In the genomic region with DNA sequence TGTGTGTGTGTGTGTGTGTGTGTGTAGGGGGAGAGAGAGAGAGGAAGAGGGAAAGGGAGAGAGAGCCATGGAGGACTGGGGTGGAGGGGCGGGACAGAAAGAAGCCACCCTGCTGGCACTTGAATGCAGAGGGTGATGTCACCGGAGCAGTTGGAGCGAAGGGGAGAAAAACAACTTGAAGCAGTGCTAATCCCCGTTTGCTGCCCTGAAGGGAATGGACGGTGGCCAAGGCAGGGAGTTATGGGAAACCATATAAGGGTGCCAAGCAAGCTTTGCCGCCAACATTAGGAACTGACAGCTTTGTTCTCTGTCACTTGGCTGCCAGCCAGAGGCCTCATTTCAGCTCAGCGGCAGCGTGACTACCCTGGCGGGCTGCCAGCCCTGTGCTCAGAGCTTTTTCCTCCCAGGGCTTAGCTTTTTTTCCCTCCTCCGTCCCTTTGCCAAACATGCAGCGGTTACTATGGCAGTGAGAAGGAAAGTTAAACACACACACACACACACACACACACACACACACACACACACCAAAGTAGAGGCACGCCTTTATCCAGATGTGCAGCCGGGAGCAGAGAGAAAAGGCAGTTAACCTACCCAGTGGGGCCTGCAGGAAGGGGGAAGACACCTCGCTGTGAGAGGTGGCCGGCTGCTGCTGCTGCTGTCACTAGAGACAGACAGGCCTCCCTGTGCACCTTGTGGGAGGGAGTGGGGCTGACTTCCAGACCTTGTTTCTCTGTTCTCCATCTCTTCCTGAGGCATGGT, we compare ENCODE assay signal across 8 mouse cellular contexts.
DNase-seq lines count a peak whose midpoint lies in the region; ATAC-seq and TF ChIP-seq lines count a peak whose summit lies in the region.

No protein-coding gene starts in this region.

- intact Hi-C loops in heart, postnatal 36 days (cut with DNase I), result loop anchor here (1.0 to 2.0 kb wide), 6 partner anchors 70 to 218 kb away; no protein-coding TSS in a partner anchor

- H3K9me3 ChIP-seq in ES-E14 (ENCODE audit: control insufficient read depth, insufficient read depth, low read depth, low read length), result no peaks in the 10 kb centered on the region
- no peaks in the 10 kb centered on the region for H3K9me3 ChIP-seq in forebrain, embryonic 16.5 days (ENCODE audit: control insufficient read depth, low read length)
- H3K9me3 ChIP-seq in lung, embryonic 14.5 days (ENCODE audit: low read depth, low read length), result no peaks in the 10 kb centered on the region

- ATAC-seq in forebrain, embryonic 16.5 days, result peak; percentile 84
- peak; percentile 90 for ATAC-seq in lung, embryonic 14.5 days (ENCODE audit: insufficient read depth)

- WGBS in forebrain, embryonic 16.5 days, result 0% methylated on average over 15 of the region's 15 CpGs
- 0% methylated on average over 15 of the region's 15 CpGs for WGBS in lung, embryonic 14.5 days
- WGBS in olfactory bulb, adult 2 months, result under 1% methylated on average over 15 of the region's 15 CpGs
- WGBS in thymus, adult 2 months, result under 1% methylated on average over 15 of the region's 15 CpGs

- H3K4me1 ChIP-seq in ES-E14 (ENCODE audit: control insufficient read depth in 2 of 2, insufficient read depth in 2 of 2, low read length in 2 of 2, poor library complexity in 1 of 2), result peaks cover 0 to 7% of the 10 kb centered on the region in 2 experiments; a peak in 1 of 4 replicates
- peaks cover 72% of the 10 kb centered on the region for H3K4me1 ChIP-seq in forebrain, embryonic 16.5 days (replicated peaks; ENCODE audit: control insufficient read depth, insufficient read depth, low read length)
- H3K4me1 ChIP-seq in lung, embryonic 14.5 days (ENCODE audit: insufficient read depth), result peaks cover 67% of the 10 kb centered on the region
- H3K4me1 ChIP-seq in olfactory bulb, adult 2 months (ENCODE audit: control insufficient read depth, insufficient read depth, low read length), result peaks cover 57% of the 10 kb centered on the region
- peaks cover 59% of the 10 kb centered on the region for H3K4me1 ChIP-seq in thymus, adult 2 months (replicated peaks; ENCODE audit: control insufficient read depth, insufficient read depth, low read length)

- no peaks in the 10 kb centered on the region for H3K27me3 ChIP-seq in forebrain, embryonic 16.5 days (replicated peaks; ENCODE audit: control insufficient read depth, insufficient read depth, low read length)
- no peaks in the 10 kb centered on the region for H3K27me3 ChIP-seq in lung, embryonic 14.5 days (ENCODE audit: insufficient read depth, low read length)
- no peaks in the 10 kb centered on the region for H3K27me3 ChIP-seq in thymus, adult 2 months (ENCODE audit: control insufficient read depth, insufficient read depth, low read length)

- peak; percentile 24 for DNase-seq in ES-E14 (ENCODE audit: low read depth, low spot score)
- peak; percentile 99 to 100 for DNase-seq in cerebellum, adult 18-20 months
- DNase-seq in heart, postnatal 36 days, result peak; percentile 100
- peak; percentile 99 for DNase-seq in layer of hippocampus, adult 2 months (ENCODE audit: low spot score in 2 of 2)
- peak; percentile 100 for DNase-seq in lung, embryonic 14.5 days
- peak; percentile 91 for DNase-seq in thymus, adult 2 months

- H3K4me3 ChIP-seq in ES-E14 (ENCODE audit: insufficient read depth in 1 of 2, low read depth in 1 of 2, low read length in 2 of 2, poor library complexity in 1 of 2, severe bottlenecking in 1 of 2), result peak overlapping the region; percentile 3 to 15; a peak in 2 of 4 replicates
- no peak overlapping the region for H3K4me3 ChIP-seq in forebrain, embryonic 16.5 days (replicated peaks; ENCODE audit: low read length)
- no peak overlapping the region for H3K4me3 ChIP-seq in layer of hippocampus, adult 2 months
- 0 out of 2 replicates have a peak overlapping the region, but pooled peaks have one; percentile 10 for H3K4me3 ChIP-seq in lung, embryonic 14.5 days (ENCODE audit: low read depth, low read length)
- H3K4me3 ChIP-seq in olfactory bulb, adult 2 months (ENCODE audit: insufficient read depth, low read depth, low read length), result no peak overlapping the region
- H3K4me3 ChIP-seq in thymus, adult 2 months (ENCODE audit: control insufficient read depth, insufficient read depth, low read length), result peak overlapping the region; percentile 34

- TF ChIP-seq CTCF in layer of hippocampus, adult 2 months (conservative IDR thresholded peaks at IDR 0.05), result no peak
- no peak for TF ChIP-seq CTCF in lung, embryonic 14.5 days (IDR thresholded peaks at IDR 0.05; ENCODE audit: low read depth)
- TF ChIP-seq CTCF in olfactory bulb, adult 2 months (IDR thresholded peaks at IDR 0.05; ENCODE audit: insufficient read depth, low read depth, low read length), result no peak
- no peak for TF ChIP-seq CTCF in thymus, adult 2 months (IDR thresholded peaks at IDR 0.05; ENCODE audit: borderline replicate concordance, control insufficient read depth, extremely low read depth, insufficient read depth, low read length, poor library complexity)

- peak overlapping the region; percentile 55 for H3K4me2 ChIP-seq in forebrain, embryonic 16.5 days (ENCODE audit: low read length)
- peak overlapping the region; percentile 58 for H3K4me2 ChIP-seq in lung, embryonic 14.5 days

- TF ChIP-seq POLR2A in olfactory bulb, adult 2 months (IDR thresholded peaks at IDR 0.05; ENCODE audit: insufficient read depth, low read depth, low read length), result no peak
- TF ChIP-seq POLR2A in thymus, adult 2 months (IDR thresholded peaks at IDR 0.05; ENCODE audit: control insufficient read depth, extremely low read depth, insufficient read depth, low read length, poor library complexity), result peak; percentile 43

- in situ Hi-C loops in ES-E14 (cut with MboI; ENCODE audit: low sequenced_read_pairs in 2 of 2, unreplicated experiment in 2 of 2), result no loop called here

- H3K9ac ChIP-seq in ES-E14 (ENCODE audit: insufficient read depth, low read depth, low read length, poor library complexity, severe bottlenecking), result peak overlapping the region; percentile 2; the same call in 1 of the 2 replicates
- peak overlapping the region; percentile 53 for H3K9ac ChIP-seq in forebrain, embryonic 16.5 days (replicated peaks; ENCODE audit: low read depth, low read length)
- peak overlapping the region; percentile 48 for H3K9ac ChIP-seq in lung, embryonic 14.5 days

- H3K36me3 ChIP-seq in ES-E14 (ENCODE audit: control insufficient read depth, insufficient read depth, low read length, poor library complexity, severe bottlenecking), result no peaks in the 10 kb centered on the region
- no peaks in the 10 kb centered on the region for H3K36me3 ChIP-seq in forebrain, embryonic 16.5 days (ENCODE audit: control insufficient read depth, insufficient read depth)
- H3K36me3 ChIP-seq in lung, embryonic 14.5 days (ENCODE audit: insufficient read depth), result no peaks in the 10 kb centered on the region
- no peaks in the 10 kb centered on the region for H3K36me3 ChIP-seq in thymus, adult 2 months (ENCODE audit: control insufficient read depth, insufficient read depth, low read length)

- H3K27ac ChIP-seq in ES-E14 (ENCODE audit: insufficient read depth, low read depth, low read length, poor library complexity, severe bottlenecking), result no peak overlapping the region
- H3K27ac ChIP-seq in forebrain, embryonic 16.5 days (ENCODE audit: low read length), result peak overlapping the region; percentile 99
- peak overlapping the region; percentile 100 for H3K27ac ChIP-seq in layer of hippocampus, adult 2 months
- peak overlapping the region; percentile 96 for H3K27ac ChIP-seq in lung, embryonic 14.5 days (ENCODE audit: low read depth)
- H3K27ac ChIP-seq in olfactory bulb, adult 2 months (ENCODE audit: insufficient read depth, low read depth, low read length), result peak overlapping the region; percentile 100
- peak overlapping the region; percentile 97 for H3K27ac ChIP-seq in thymus, adult 2 months (ENCODE audit: control insufficient read depth, insufficient read depth, low read length)

TF ChIP-seq in ES-E14, 5 proteins besides CTCF, POLR2A, EP300 and RAD21:
- TF ChIP-seq ZNF384 (IDR thresholded peaks at IDR 0.05; ENCODE audit: low read depth, low read length), result no peak
- no peak for TF ChIP-seq CHD2 (IDR thresholded peaks at IDR 0.05; ENCODE audit: low read depth, low read length)
- no peak for TF ChIP-seq MAFK (IDR thresholded peaks at IDR 0.05; ENCODE audit: insufficient read depth, low read depth, low read length)
- TF ChIP-seq HCFC1 (IDR thresholded peaks at IDR 0.05; ENCODE audit: borderline replicate concordance, insufficient read depth, low read length), result no peak
- no peak for TF ChIP-seq ZC3H11A (IDR thresholded peaks at IDR 0.05; ENCODE audit: borderline replicate concordance, low read depth, low read length)

Comparison
In these comparisons a context has a peak if more than half of its experiments do, and no peak if none do; other contexts are left out.
1. DNase-seq: peak in every context shown above with its lines; median percentile 100 in heart, postnatal 36 days; 100 in lung, embryonic 14.5 days; 100 in cerebellum, adult 18-20 months; 99 in layer of hippocampus, adult 2 months; 91 in thymus, adult 2 months; 24 in ES-E14.
2. H3K4me3 ChIP-seq: peak in ES-E14 (2 of 2), lung, embryonic 14.5 days (single experiment) and thymus, adult 2 months (single experiment); none in forebrain, embryonic 16.5 days (single experiment), layer of hippocampus, adult 2 months (single experiment) and olfactory bulb, adult 2 months (single experiment).
3. H3K9ac ChIP-seq: peak in every context shown above with its lines; median percentile 53 in forebrain, embryonic 16.5 days; 48 in lung, embryonic 14.5 days; 2 in ES-E14.